Mouse (Mus musculus) Muller cell, postnatal 12 days (primary cell): ENCODE results near the gene Adat3.
A peak's percentile ranks its signal among the peaks of the same experiment; 100 is the strongest.

ENCODE experiments used
- DNase-seq: peaks from one replicate; pipeline ENCODE4 v3.0.0-alpha.2; 2015; ENCODE audit errors: inconsistent ontology term

Adat3 gene

GRCm38 (mm10) chr10:80653156-80653720, 50.6 kb downstream of the Adat3 start:
- DNase-seq, result peak; percentile 70

GRCm38 (mm10) chr10:80654866-80655265, 52.2 kb downstream of the Adat3 start:
- no peak for DNase-seq

- DNase-seq, result no peak
Measured at GRCm38 (mm10) chr10:80655406-80656129, 52.9 kb downstream of the Adat3 start.

- peak; percentile 100 for DNase-seq
Measured at GRCm38 (mm10) chr10:80656130-80656862, 53.6 kb downstream of the Adat3 start.

- DNase-seq, result no peak
Measured at GRCm38 (mm10) chr10:80656863-80657623, 54.4 kb downstream of the Adat3 start, which contains the start of gene Btbd2. TSS of gene Btbd2 (minus strand) at chr10:80657071.
